Mouse (Mus musculus): ENCODE measurements around the gene Atg4b. TPM values are rescaled to one million over a fixed set of nuclear protein-coding genes. Genes with fewer than 3 reads are reported as not detected.
A peak's percentile ranks its signal among the peaks of the same experiment; 100 is the strongest.

Atg4b gene
- polyA plus RNA-seq, 1 experiment = 43.8 TPM

DNA sequence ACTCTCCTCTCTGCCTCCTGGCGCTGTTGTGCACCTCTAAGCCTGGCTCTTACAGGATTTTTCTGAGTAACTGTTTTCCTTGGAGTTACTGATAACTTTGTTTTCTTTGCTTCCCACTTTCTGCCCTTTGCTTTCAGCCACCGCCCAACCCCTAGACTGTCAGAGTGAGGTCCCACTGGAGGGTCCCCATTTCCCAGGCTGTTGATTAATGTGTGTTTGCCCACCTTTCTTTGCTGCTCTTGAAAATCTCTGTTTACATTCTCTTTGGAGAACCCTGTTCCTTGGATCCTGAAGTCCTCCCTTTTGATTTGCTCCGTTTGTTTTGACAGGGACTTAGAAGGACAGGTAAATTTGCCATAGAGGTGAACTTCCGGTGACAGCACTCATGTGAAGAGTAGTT lies 57.6 kb downstream of the Atg4b start:
- peaks cover 8% of the 10 kb centered on the region for H3K4me1 ChIP-seq (ENCODE audit: control insufficient read depth, insufficient read depth, low read length)
- no peak overlapping the region for H3K4me3 ChIP-seq (ENCODE audit: insufficient read depth, low read length)
- no peak for TF ChIP-seq CTCF (IDR thresholded peaks at IDR 0.05; ENCODE audit: low read depth, low read length)
- no peak for TF ChIP-seq POLR2A (IDR thresholded peaks at IDR 0.05; ENCODE audit: borderline replicate concordance, low read depth, low read length)
- no peak overlapping the region for H3K27ac ChIP-seq (ENCODE audit: insufficient read depth, low read depth, low read length)

DNA sequence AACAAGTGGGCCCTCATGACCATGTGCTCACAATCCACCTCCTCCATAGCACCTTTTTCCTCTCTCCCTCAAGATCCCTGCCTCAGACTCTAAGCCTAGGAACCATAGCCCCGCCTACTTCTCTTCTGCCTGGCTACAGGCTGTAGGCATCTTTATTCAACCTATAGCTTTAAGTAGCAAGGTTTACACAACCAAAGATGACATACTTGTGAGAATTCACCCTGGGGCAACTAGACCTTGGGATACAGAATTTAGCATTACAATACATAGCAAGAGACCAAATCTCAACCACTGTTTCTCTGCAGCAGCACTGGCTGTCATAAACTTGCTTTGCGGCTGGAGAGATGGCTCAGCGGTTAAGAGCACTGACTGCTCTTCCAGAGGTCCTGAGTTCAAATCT lies 58.7 kb downstream of the Atg4b start:
- Histone ChIP-seq H3K4me3 (ENCODE audit: insufficient read depth, low read length) (no peak overlapping the region), H3K4me1 (ENCODE audit: control insufficient read depth, insufficient read depth, low read length) (peaks cover 5% of the 10 kb centered on the region), H3K27ac (ENCODE audit: insufficient read depth, low read depth, low read length) (no peak overlapping the region)
- TF ChIP-seq POLR2A (IDR thresholded peaks at IDR 0.05; ENCODE audit: borderline replicate concordance, low read depth, low read length) (no peak), CTCF (IDR thresholded peaks at IDR 0.05; ENCODE audit: low read depth, low read length) (no peak)

DNA sequence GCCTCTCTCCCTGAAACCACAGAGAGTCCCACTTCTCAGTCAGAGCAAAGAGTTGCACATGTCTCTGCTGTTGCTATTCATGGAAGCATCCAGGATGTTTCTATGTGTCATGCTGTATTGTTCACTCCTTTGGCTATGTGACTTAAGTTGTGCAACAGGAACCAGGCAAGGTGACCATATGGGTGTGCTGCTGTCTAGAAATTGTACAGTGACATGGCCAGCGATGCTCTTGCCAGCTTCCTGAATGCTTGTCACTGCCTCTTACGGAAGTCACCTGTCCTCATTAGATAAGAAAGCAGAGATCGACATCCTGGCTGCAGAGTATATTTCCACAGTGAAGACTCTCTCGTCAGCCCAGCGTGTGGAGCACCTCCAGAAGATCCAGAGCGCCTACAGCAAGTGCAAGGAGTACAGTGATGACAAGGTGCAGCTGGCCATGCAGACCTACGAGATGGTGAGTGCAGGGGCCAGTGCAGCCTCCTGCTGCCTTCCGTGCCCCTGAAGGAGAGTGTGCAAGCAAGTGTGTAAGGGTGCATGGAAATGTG lies 60.3 kb downstream of the Atg4b start:
- Histone ChIP-seq H3K4me3 (ENCODE audit: insufficient read depth, low read length) (no peak overlapping the region), H3K4me1 (ENCODE audit: control insufficient read depth, insufficient read depth, low read length) (no peaks in the 10 kb centered on the region), H3K27ac (ENCODE audit: insufficient read depth, low read depth, low read length) (no peak overlapping the region)
- TF ChIP-seq CTCF (IDR thresholded peaks at IDR 0.05; ENCODE audit: low read depth, low read length) (no peak), POLR2A (IDR thresholded peaks at IDR 0.05; ENCODE audit: borderline replicate concordance, low read depth, low read length) (no peak)

DNA sequence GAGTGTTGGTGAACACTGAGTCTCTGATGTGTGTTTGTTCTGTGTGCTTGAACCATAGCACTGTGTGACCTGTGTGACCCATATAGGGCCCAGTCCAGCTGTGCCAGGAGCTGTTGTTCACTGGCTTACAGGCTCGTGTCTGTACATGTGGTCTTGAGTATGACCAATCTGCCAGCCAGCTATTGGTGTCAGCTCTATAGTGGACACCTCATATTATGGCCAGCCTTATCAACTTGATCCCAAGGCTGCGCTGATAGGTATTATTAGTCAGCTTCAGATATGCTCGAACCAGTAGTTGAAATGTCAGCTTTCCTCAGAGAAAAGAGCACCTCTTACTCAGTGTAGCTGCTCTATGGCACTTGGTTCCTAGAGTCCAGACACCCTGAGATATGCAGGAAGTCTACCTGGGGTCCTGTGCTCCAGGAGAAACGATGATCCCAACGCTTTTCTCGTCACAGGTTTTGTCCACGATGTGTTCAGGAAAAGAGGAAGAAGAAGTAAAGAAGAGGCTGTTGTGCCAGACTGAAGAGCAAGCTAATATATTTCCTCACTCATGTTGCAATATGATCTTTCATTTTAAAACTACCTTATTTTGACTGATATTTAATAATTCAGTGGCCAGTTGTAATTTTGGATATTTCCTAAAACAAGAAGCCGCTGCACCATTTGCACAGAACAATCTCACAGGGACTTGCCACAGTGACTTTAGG lies 66.7 kb downstream of the Atg4b start:
- H3K4me3 ChIP-seq (ENCODE audit: insufficient read depth, low read length) = no peak overlapping the region
- peaks cover 20% of the 10 kb centered on the region for H3K4me1 ChIP-seq (ENCODE audit: control insufficient read depth, insufficient read depth, low read length)
- peak overlapping the region; percentile 52 for H3K27ac ChIP-seq (ENCODE audit: insufficient read depth, low read depth, low read length)
- no peak for TF ChIP-seq POLR2A (IDR thresholded peaks at IDR 0.05; ENCODE audit: borderline replicate concordance, low read depth, low read length)

DNA sequence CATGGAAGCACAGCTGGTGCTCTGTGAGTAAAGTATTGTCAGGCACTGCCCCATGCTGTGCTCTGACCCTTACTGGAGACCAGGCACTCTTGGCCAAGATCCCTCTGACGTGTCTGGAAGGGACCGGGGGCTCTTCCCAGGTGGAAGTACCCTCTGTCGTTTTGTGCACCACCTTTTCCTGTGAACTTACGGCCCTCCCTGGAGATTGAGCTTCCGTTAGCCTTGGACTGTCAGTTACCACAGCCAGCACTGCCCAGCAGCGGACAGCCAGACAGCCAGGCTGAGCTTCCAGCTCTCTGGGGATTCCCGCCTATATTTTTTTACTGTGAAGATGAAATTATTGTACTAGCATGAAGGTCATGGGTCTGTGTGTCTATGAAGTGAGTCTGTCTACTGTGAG lies 67.4 kb downstream of the Atg4b start:
- H3K4me1 ChIP-seq (ENCODE audit: control insufficient read depth, insufficient read depth, low read length) = peaks cover 21% of the 10 kb centered on the region
- TF ChIP-seq POLR2A (IDR thresholded peaks at IDR 0.05; ENCODE audit: borderline replicate concordance, low read depth, low read length) (no peak), CTCF (IDR thresholded peaks at IDR 0.05; ENCODE audit: low read depth, low read length) (no peak)
- peak overlapping the region; percentile 52; the same call in 1 of the 2 replicates for H3K27ac ChIP-seq (ENCODE audit: insufficient read depth, low read depth, low read length)
- H3K4me3 ChIP-seq (ENCODE audit: insufficient read depth, low read length) = no peak overlapping the region

DNA sequence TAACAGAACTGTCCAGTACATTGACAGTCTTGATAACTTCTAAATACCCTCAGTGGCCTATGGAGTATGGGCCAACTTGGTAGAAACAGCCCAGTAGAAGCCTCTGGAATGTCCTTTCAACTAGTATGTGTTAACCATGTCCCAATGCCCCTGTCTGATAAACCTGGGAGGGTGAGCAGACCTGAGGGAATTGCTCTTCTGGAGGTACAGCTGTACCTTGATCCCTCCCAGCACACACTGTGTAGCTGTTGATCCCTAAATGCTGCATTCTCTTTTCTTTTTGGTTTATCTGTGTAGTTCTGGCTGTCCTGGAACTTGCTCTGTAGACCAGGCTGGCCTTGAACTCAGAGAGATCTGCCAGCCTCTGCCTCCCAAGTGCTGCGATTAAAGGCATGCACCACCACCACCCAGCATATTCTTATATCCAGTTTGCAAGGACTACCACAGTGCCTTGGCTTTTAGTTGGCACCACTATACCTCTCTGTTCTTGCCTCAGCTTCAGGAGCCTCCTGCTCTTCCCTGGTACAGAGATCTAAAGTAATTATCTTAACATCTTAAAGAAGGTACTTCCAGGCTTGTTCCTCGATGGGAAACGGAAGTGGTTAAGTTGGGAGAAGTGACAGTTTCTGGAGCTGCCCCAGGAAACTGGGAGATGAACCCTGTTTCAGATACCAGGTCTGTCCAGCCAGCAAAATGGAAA lies 72.6 kb downstream of the Atg4b start:
- Histone ChIP-seq H3K4me3 (ENCODE audit: insufficient read depth, low read length) (no peak overlapping the region), H3K4me1 (ENCODE audit: control insufficient read depth, insufficient read depth, low read length) (peaks cover 18% of the 10 kb centered on the region), H3K27ac (ENCODE audit: insufficient read depth, low read depth, low read length) (no peak overlapping the region)
- TF ChIP-seq CTCF (IDR thresholded peaks at IDR 0.05; ENCODE audit: low read depth, low read length) (no peak), POLR2A (IDR thresholded peaks at IDR 0.05; ENCODE audit: borderline replicate concordance, low read depth, low read length) (no peak)

DNA sequence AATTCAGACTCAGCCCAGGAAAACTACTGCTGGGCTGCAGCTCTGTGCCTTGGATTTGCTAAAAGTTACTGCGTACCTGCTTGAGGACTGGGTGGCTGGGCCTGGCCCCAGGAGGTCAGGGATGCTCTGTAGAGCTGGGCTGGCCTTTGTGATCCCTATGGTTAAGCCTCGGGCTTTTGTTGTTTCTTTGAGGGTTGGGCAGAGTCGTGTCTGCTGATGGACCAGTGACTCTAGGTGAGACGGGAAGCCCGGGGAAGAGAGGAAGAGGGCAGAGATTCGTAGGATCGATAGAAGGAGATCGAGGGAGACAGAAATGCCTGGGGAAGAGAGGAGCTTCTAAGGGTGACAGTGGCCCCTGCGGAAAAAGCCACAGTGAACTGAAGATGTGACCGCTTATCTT lies 73.3 kb downstream of the Atg4b start, which contains the start of gene D2hgdh:
Gene D2hgdh (plus strand): TSS at position 301 of the 400 bp plus-strand sequence.
- no peak for TF ChIP-seq CTCF (IDR thresholded peaks at IDR 0.05; ENCODE audit: low read depth, low read length)
- H3K4me1 ChIP-seq (ENCODE audit: control insufficient read depth, insufficient read depth, low read length) = peaks cover 14% of the 10 kb centered on the region
- H3K4me3 ChIP-seq (ENCODE audit: insufficient read depth, low read length) = peak within 1 kb of the TSS; percentile 61
- peak within 1 kb of the TSS; percentile 72 for H3K27ac ChIP-seq (ENCODE audit: insufficient read depth, low read depth, low read length)

DNA sequence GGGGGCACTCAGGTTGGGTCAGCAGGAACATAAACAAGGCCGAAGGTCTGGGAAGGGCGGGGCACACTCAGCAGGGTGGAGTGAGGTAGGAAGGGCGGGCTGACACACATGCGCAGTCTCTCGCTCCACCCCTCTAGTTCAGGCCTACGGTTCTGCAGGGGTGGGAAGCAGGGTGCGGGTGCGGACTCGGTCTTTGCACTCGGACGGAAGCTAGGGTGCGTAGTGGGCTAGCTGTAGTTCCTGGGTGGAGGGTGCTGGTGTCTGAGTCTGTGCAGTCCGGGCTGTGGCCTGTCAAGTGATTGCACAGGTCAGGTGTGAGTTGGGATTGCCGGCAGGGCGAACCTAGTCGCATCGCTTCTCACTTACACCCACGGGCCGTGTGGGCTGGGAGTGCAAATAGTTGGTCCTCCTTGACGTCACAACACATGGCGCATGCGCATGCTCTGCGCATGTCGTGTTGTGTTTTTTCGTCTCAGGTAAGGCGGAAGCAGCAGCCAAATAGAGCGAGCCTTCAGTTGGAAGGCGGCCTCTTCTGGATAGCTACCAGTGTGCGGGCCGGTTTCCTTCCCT lies 73.9 kb downstream of the Atg4b start:
- H3K27ac ChIP-seq (ENCODE audit: insufficient read depth, low read depth, low read length) = peak overlapping the region; percentile 72
- TF ChIP-seq POLR2A (IDR thresholded peaks at IDR 0.05; ENCODE audit: borderline replicate concordance, low read depth, low read length) (no peak), CTCF (IDR thresholded peaks at IDR 0.05; ENCODE audit: low read depth, low read length) (no peak)
- peaks cover 14% of the 10 kb centered on the region for H3K4me1 ChIP-seq (ENCODE audit: control insufficient read depth, insufficient read depth, low read length)
- H3K4me3 ChIP-seq (ENCODE audit: insufficient read depth, low read length) = peak overlapping the region; percentile 61

DNA sequence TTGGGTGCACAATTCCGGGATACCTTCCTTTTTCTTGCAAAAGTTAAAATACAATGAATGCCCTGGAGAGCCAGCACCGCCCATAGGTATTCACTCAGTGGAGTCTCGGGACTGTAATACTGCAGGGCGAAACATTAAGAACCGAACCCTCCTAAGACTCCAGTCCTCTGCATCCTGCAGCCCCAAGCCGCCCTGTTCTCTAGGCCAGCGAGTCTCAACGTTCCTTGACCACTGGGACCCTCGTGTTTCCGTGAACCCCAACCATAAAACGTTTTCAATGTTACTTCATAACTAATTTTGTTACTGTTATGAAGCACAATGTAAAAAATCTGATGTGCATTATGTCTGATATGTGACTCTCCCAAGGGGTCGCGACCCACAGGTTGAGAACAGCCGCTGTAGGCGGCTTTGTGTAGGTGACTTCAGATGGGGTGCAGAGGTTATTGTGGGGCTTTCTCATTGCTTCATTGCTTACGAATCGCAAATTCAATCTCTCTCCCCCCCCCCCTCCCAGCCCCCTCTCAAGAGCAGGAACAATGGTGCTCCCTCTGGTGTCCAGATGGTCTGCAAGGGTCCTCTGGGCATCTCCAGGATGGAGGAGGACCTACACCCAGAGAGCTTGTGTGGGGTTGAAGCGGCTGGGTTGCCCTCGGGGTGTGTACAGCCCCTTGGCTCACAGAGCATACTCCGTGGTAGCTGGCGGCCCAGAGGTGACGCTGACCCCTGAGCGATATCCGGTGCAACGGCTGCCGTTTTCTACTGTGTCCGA lies 74.7 kb downstream of the Atg4b start:
- TF ChIP-seq POLR2A (IDR thresholded peaks at IDR 0.05; ENCODE audit: borderline replicate concordance, low read depth, low read length) (no peak), CTCF (IDR thresholded peaks at IDR 0.05; ENCODE audit: low read depth, low read length) (0 out of 2 replicates have a peak, but pooled peaks have one; percentile 4)
- peak overlapping the region; percentile 72 for H3K27ac ChIP-seq (ENCODE audit: insufficient read depth, low read depth, low read length)

More for the DNA sequence above, 74.7 kb downstream of the Atg4b start:
- Histone ChIP-seq H3K4me1 (ENCODE audit: control insufficient read depth, insufficient read depth, low read length) (peaks cover 14% of the 10 kb centered on the region), H3K4me3 (ENCODE audit: insufficient read depth, low read length) (peak overlapping the region; percentile 61)
